Mouse (Mus musculus): ENCODE measurements at regions not wholly inside any gene's neighbourhood (a gene's known extent, or its start where the extent isn't known, plus 50 kb on each side); places are given as distances from the start of the nearest gene placed in this dataset.

- no peak for TF ChIP-seq USF1 (IDR thresholded peaks at IDR 0.05; ENCODE audit: low read depth, low read length)
- TF ChIP-seq HCFC1 (IDR thresholded peaks at IDR 0.05; ENCODE audit: low read depth, low read length): no peak
- TF ChIP-seq CHD1 (IDR thresholded peaks at IDR 0.05; ENCODE audit: low read depth, low read length): no peak
- no peak for TF ChIP-seq POLR2AphosphoS2 (IDR thresholded peaks at IDR 0.05; ENCODE audit: low read depth, low read length)
- no peak for TF ChIP-seq EP300 (IDR thresholded peaks at IDR 0.05; ENCODE audit: low read length)
These were observed 236.2 kb downstream of the Hace1 start for GRCm38 (mm10) chr10:45813804-45814203.
